Mouse (Mus musculus): ENCODE measurements around the gene Aak1.

GRCm38 (mm10) chr6:86991041-86991440 lies 141.7 kb downstream of the Aak1 start:
- no peak for TF ChIP-seq CTCF (IDR thresholded peaks at IDR 0.05; ENCODE audit: borderline replicate concordance, insufficient read depth, low read depth, low read length)
- TF ChIP-seq POLR2A (IDR thresholded peaks at IDR 0.05; ENCODE audit: borderline replicate concordance, insufficient read depth, low read length), result no peak

Data from cerebellum, adult 2 months (tissue).